19 mouse cellular contexts compared by ENCODE assay signal in genomic region chr4:82872121-82872520, GRCm38 (mm10). TPM values are rescaled to one million over a fixed set of nuclear protein-coding genes. Genes with fewer than 3 reads are reported as not detected.
"Had no signal": no experiment of that assay in that cellular context is flagged by ENCODE, and none has a peak within 500 bp of the region (broad histone marks: within the 10 kb centered on the region; RNA-seq: fewer than 3 reads in every experiment).

No protein-coding gene starts in this region.

- H3K4me3 ChIP-seq: limb, embryonic 13.5 days; liver, embryonic 15.5 days; midbrain, embryonic 15.5 days; neural tube, embryonic 13.5 days had no signal

- ATAC-seq: intestine, postnatal 0 days; midbrain, embryonic 15.5 days had no signal

- H3K9ac ChIP-seq: limb, embryonic 13.5 days; liver, embryonic 15.5 days; midbrain, embryonic 15.5 days; neural tube, embryonic 13.5 days had no signal

- H3K27me3 ChIP-seq: limb, embryonic 13.5 days; liver, embryonic 15.5 days; midbrain, embryonic 15.5 days; neural tube, embryonic 13.5 days had no signal

- H3K4me2 ChIP-seq: limb, embryonic 13.5 days; liver, embryonic 11.5 days; liver, embryonic 15.5 days; midbrain, embryonic 15.5 days; neural tube, embryonic 13.5 days had no signal

- H3K36me3 ChIP-seq: limb, embryonic 13.5 days; liver, embryonic 15.5 days; midbrain, embryonic 15.5 days; neural tube, embryonic 13.5 days had no signal

- H3K27ac ChIP-seq: liver, embryonic 15.5 days; macrophage; midbrain, embryonic 15.5 days; neural tube, embryonic 13.5 days had no signal

- H3K4me1 ChIP-seq: liver, embryonic 15.5 days; midbrain, embryonic 15.5 days had no signal

- DNase-seq: kidney, adult 8-10 months; kidney, postnatal 25 days; layer of hippocampus, postnatal 36 days; lung, adult 2 months; lung, postnatal 10 days; retina, postnatal 1 day; right cerebral cortex, postnatal 4 days; spleen, adult 18-20 months; thymus, adult 18-20 months; thymus, postnatal 14 days had no signal

- H3K9me3 ChIP-seq: limb, embryonic 13.5 days; liver, embryonic 15.5 days; midbrain, embryonic 15.5 days; neural tube, embryonic 13.5 days had no signal

RNA-seq across cellular contexts. Expression of gene Cer1, which starts 12.8 kb away (rescaled TPM):
- total RNA-seq: layer of hippocampus, postnatal 36 days; megakaryocyte-erythroid progenitor cell, adult 5-6 weeks had no signal
- polyA plus RNA-seq: intestine, postnatal 0 days; kidney, embryonic 16.5 days; liver, embryonic 11.5 days; liver, embryonic 15.5 days; lung, adult 2 months; macrophage; midbrain, embryonic 15.5 days had no signal
